Mouse (Mus musculus): ENCODE measurements around the gene Acat1. TPM values are rescaled to one million over a fixed set of nuclear protein-coding genes. Genes with fewer than 3 reads are reported as not detected.

The Acat1 gene
- polyA plus RNA-seq, 1 experiment from 2014 or later = 29.0 TPM

GRCm38 (mm10) chr9:53596971-53597600 is 13.1 kb downstream of the Acat1 start:
- Histone ChIP-seq H3K27ac (no peak overlapping the region), H3K36me3 (replicated peaks) (0 out of 2 replicates have a peak, but pooled peaks cover 3% of the 10 kb centered on the region), H3K9me3 (no peaks in the 10 kb centered on the region), H3K4me1 (no peaks in the 10 kb centered on the region), H3K4me3 (no peak overlapping the region), H3K27me3 (ENCODE audit: poor library complexity, severe bottlenecking) (no peaks in the 10 kb centered on the region)
- DNase-seq (ENCODE audit: extremely low spot score, low spot score) = no peak
- WGBS = 93% methylated on average over 4 of the region's 4 CpGs

GRCm38 (mm10) chr9:53594764-53595163 is 15.4 kb downstream of the Acat1 start:
- H3K4me3 ChIP-seq = no peak overlapping the region
- H3K9me3 ChIP-seq = no peaks in the 10 kb centered on the region
- H3K27ac ChIP-seq = no peak overlapping the region
- H3K27me3 ChIP-seq (ENCODE audit: poor library complexity, severe bottlenecking) = no peaks in the 10 kb centered on the region
- H3K36me3 ChIP-seq (replicated peaks) = 0 out of 2 replicates have a peak, but pooled peaks cover 3% of the 10 kb centered on the region
- no peaks in the 10 kb centered on the region for H3K4me1 ChIP-seq
- peak; percentile 74 for DNase-seq (ENCODE audit: extremely low spot score, low spot score)
- WGBS = 10% methylated on average over 3 of the region's 3 CpGs

GRCm38 (mm10) chr9:53581870-53582269 is 28.3 kb downstream of the Acat1 start:
- no peaks in the 10 kb centered on the region for H3K9me3 ChIP-seq
- no peaks in the 10 kb centered on the region for H3K27me3 ChIP-seq (ENCODE audit: poor library complexity, severe bottlenecking)
- no peak for DNase-seq (ENCODE audit: extremely low spot score, low spot score)
- no peaks in the 10 kb centered on the region for H3K4me1 ChIP-seq
- WGBS = 89% methylated on average over 4 of the region's 4 CpGs
- H3K4me3 ChIP-seq = no peak overlapping the region
- H3K27ac ChIP-seq = no peak overlapping the region
- H3K36me3 ChIP-seq (replicated peaks) = peaks cover 80% of the 10 kb centered on the region

GRCm38 (mm10) chr9:53575721-53576120 is 34.5 kb downstream of the Acat1 start:
- no peak for DNase-seq (ENCODE audit: extremely low spot score, low spot score)
- 92% methylated on average over 5 of the region's 5 CpGs for WGBS
- Histone ChIP-seq H3K36me3 (replicated peaks) (peaks cover 92% of the 10 kb centered on the region), H3K9me3 (no peaks in the 10 kb centered on the region), H3K4me3 (no peak overlapping the region), H3K4me1 (no peaks in the 10 kb centered on the region), H3K27ac (no peak overlapping the region), H3K27me3 (ENCODE audit: poor library complexity, severe bottlenecking) (no peaks in the 10 kb centered on the region)

- H3K36me3 ChIP-seq (replicated peaks) = peaks cover 97% of the 10 kb centered on the region
- H3K27me3 ChIP-seq (ENCODE audit: poor library complexity, severe bottlenecking) = no peaks in the 10 kb centered on the region
- DNase-seq (ENCODE audit: extremely low spot score, low spot score) = no peak
- no peaks in the 10 kb centered on the region for H3K9me3 ChIP-seq
- H3K4me1 ChIP-seq = no peaks in the 10 kb centered on the region
- 94% methylated on average over 7 of the region's 7 CpGs for WGBS
- H3K4me3 ChIP-seq = no peak overlapping the region
- H3K27ac ChIP-seq = no peak overlapping the region
Measured at GRCm38 (mm10) chr9:53572516-53573307, 37.5 kb downstream of the Acat1 start.

- no peaks in the 10 kb centered on the region for H3K4me1 ChIP-seq
- no peak overlapping the region for H3K4me3 ChIP-seq
- WGBS = 97% methylated on average over 6 of the region's 6 CpGs
- peaks cover 98% of the 10 kb centered on the region for H3K36me3 ChIP-seq (replicated peaks)
- no peak for DNase-seq (ENCODE audit: extremely low spot score, low spot score)
- no peaks in the 10 kb centered on the region for H3K27me3 ChIP-seq (ENCODE audit: poor library complexity, severe bottlenecking)
- no peaks in the 10 kb centered on the region for H3K9me3 ChIP-seq
- no peak overlapping the region for H3K27ac ChIP-seq
Measured at GRCm38 (mm10) chr9:53570662-53571061, 39.5 kb downstream of the Acat1 start.

- H3K27ac ChIP-seq = peak overlapping the region; percentile 95
- no peak for DNase-seq (ENCODE audit: extremely low spot score, low spot score)
- WGBS = under 1% methylated on average over 34 of the region's 34 CpGs
Measured at GRCm38 (mm10) chr9:53537336-53537965, 72.7 kb downstream of the Acat1 start.

GRCm38 (mm10) chr9:53536558-53537320 is 73.4 kb downstream of the Acat1 start, which contains the start of the genes Atm and Npat:
Gene Atm (minus strand): TSS chr9:53536740.
Gene Npat (plus strand): TSS chr9:53537047.
- under 1% methylated on average over 69 of the region's 69 CpGs for WGBS
- Histone ChIP-seq H3K36me3 (replicated peaks) (peaks cover 17% of the 10 kb centered on the region), H3K4me3 (peak within 1 kb of the TSS; percentile 92)

More at GRCm38 (mm10) chr9:53537336-53537965, 72.7 kb downstream of the Acat1 start:
- Histone ChIP-seq H3K4me3 (peak overlapping the region; percentile 92), H3K36me3 (replicated peaks) (peaks cover 14% of the 10 kb centered on the region), H3K9me3 (no peaks in the 10 kb centered on the region), H3K27me3 (ENCODE audit: poor library complexity, severe bottlenecking) (no peaks in the 10 kb centered on the region), H3K4me1 (peaks cover 30% of the 10 kb centered on the region)

GRCm38 (mm10) chr9:53535416-53536320 is 74.5 kb downstream of the Acat1 start:
- peak; percentile 21 for DNase-seq (ENCODE audit: extremely low spot score, low spot score)
- Histone ChIP-seq H3K27ac (peak overlapping the region; percentile 95), H3K9me3 (no peaks in the 10 kb centered on the region), H3K27me3 (ENCODE audit: poor library complexity, severe bottlenecking) (no peaks in the 10 kb centered on the region), H3K4me1 (peaks cover 30% of the 10 kb centered on the region), H3K36me3 (replicated peaks) (peaks cover 28% of the 10 kb centered on the region), H3K4me3 (peak overlapping the region; percentile 92)
- 26% methylated on average over 17 of the region's 17 CpGs for WGBS

More at GRCm38 (mm10) chr9:53536558-53537320, 73.4 kb downstream of the Acat1 start, which contains the start of the genes Atm and Npat:
- H3K27ac ChIP-seq = peak within 1 kb of the TSS; percentile 95
- peaks cover 30% of the 10 kb centered on the region for H3K4me1 ChIP-seq
- no peaks in the 10 kb centered on the region for H3K9me3 ChIP-seq
- H3K27me3 ChIP-seq (ENCODE audit: poor library complexity, severe bottlenecking) = no peaks in the 10 kb centered on the region
- DNase-seq (ENCODE audit: extremely low spot score, low spot score) = peak; percentile 100
